Mouse (Mus musculus): ENCODE measurements at regions not wholly inside any gene's neighbourhood (a gene's known extent, or its start where the extent isn't known, plus 50 kb on each side); places are given as distances from the start of the nearest gene placed in this dataset.

- H3K4me3 ChIP-seq, result no peak overlapping the region
- no peak overlapping the region for H3ac ChIP-seq (ENCODE audit: control insufficient read depth, insufficient read length)
- TF ChIP-seq MYOG (IDR thresholded peaks at IDR 0.05; ENCODE audit: control insufficient read depth in 1 of 3, insufficient read depth in 1 of 3, insufficient read length in 2 of 3, low read depth in 2 of 3), result no peak
- no peak for TF ChIP-seq MYOD1 (IDR thresholded peaks at IDR 0.05; ENCODE audit: control insufficient read depth in 1 of 3, insufficient read length in 2 of 3, low read depth in 2 of 3)
- TF ChIP-seq SRF (IDR thresholded peaks at IDR 0.05; ENCODE audit: control insufficient read depth, insufficient read length, low read depth), result no peak
- no peak for TF ChIP-seq CEBPB (IDR thresholded peaks at IDR 0.05; ENCODE audit: insufficient read depth, poor library complexity, severe bottlenecking)
- TF ChIP-seq E2F4 (IDR thresholded peaks at IDR 0.05; ENCODE audit: insufficient read depth), result no peak
- no peak for TF ChIP-seq USF1 (IDR thresholded peaks at IDR 0.05; ENCODE audit: low read depth)
- TF ChIP-seq REST (IDR thresholded peaks at IDR 0.05; ENCODE audit: insufficient read depth, insufficient read length), result no peak
- TF ChIP-seq MAX (IDR thresholded peaks at IDR 0.05; ENCODE audit: low read depth), result no peak
- TF ChIP-seq POLR2A (IDR thresholded peaks at IDR 0.05; ENCODE audit: insufficient read length, low read depth), result no peak
- no peak for TF ChIP-seq POLR2AphosphoS2 (IDR thresholded peaks at IDR 0.05; ENCODE audit: insufficient read length, low read depth)
- TF ChIP-seq TCF3 (IDR thresholded peaks at IDR 0.05; ENCODE audit: insufficient read length, low read depth), result no peak
- TF ChIP-seq TCF12 (IDR thresholded peaks at IDR 0.05; ENCODE audit: insufficient read depth, poor library complexity, severe bottlenecking), result no peak
- no peaks in the 10 kb centered on the region for H3K79me2 ChIP-seq (ENCODE audit: control insufficient read depth, insufficient read depth)
- no peaks in the 10 kb centered on the region for H3K36me3 ChIP-seq (ENCODE audit: control insufficient read depth, insufficient read depth)
- no peaks in the 10 kb centered on the region for H3K27me3 ChIP-seq (ENCODE audit: control insufficient read depth, insufficient read depth, insufficient read length)
- H3K4me2 ChIP-seq (ENCODE audit: low read depth), result no peak overlapping the region
Observed at GRCm38 (mm10) chr7:68686396-68687139, 62.5 kb downstream of the Arrdc4 start.

GRCm38 (mm10) chr7:68682929-68683643 is 66.0 kb downstream of the Arrdc4 start:
- Histone ChIP-seq H3K36me3 (ENCODE audit: control insufficient read depth, insufficient read depth) (no peaks in the 10 kb centered on the region), H3K79me2 (ENCODE audit: control insufficient read depth, insufficient read depth) (no peaks in the 10 kb centered on the region), H3K4me2 (ENCODE audit: low read depth) (no peak overlapping the region), H3K27me3 (ENCODE audit: control insufficient read depth, insufficient read depth, insufficient read length) (no peaks in the 10 kb centered on the region), H3K4me3 (no peak overlapping the region), H3ac (ENCODE audit: control insufficient read depth, insufficient read length) (no peak overlapping the region)
- no peak for TF ChIP-seq MAX (IDR thresholded peaks at IDR 0.05; ENCODE audit: low read depth)
- no peak for TF ChIP-seq MYOD1 (IDR thresholded peaks at IDR 0.05; ENCODE audit: control insufficient read depth in 1 of 3, insufficient read length in 2 of 3, low read depth in 2 of 3)
- TF ChIP-seq CEBPB (IDR thresholded peaks at IDR 0.05; ENCODE audit: insufficient read depth, poor library complexity, severe bottlenecking), result no peak
- TF ChIP-seq SRF (IDR thresholded peaks at IDR 0.05; ENCODE audit: control insufficient read depth, insufficient read length, low read depth), result no peak
- no peak for TF ChIP-seq REST (IDR thresholded peaks at IDR 0.05; ENCODE audit: insufficient read depth, insufficient read length)
- TF ChIP-seq POLR2A (IDR thresholded peaks at IDR 0.05; ENCODE audit: insufficient read length, low read depth), result no peak
- TF ChIP-seq E2F4 (IDR thresholded peaks at IDR 0.05; ENCODE audit: insufficient read depth), result no peak
- no peak for TF ChIP-seq POLR2AphosphoS2 (IDR thresholded peaks at IDR 0.05; ENCODE audit: insufficient read length, low read depth)
- no peak for TF ChIP-seq TCF12 (IDR thresholded peaks at IDR 0.05; ENCODE audit: insufficient read depth, poor library complexity, severe bottlenecking)
- TF ChIP-seq TCF3 (IDR thresholded peaks at IDR 0.05; ENCODE audit: insufficient read length, low read depth), result no peak
- TF ChIP-seq USF1 (IDR thresholded peaks at IDR 0.05; ENCODE audit: low read depth), result no peak

DNA sequence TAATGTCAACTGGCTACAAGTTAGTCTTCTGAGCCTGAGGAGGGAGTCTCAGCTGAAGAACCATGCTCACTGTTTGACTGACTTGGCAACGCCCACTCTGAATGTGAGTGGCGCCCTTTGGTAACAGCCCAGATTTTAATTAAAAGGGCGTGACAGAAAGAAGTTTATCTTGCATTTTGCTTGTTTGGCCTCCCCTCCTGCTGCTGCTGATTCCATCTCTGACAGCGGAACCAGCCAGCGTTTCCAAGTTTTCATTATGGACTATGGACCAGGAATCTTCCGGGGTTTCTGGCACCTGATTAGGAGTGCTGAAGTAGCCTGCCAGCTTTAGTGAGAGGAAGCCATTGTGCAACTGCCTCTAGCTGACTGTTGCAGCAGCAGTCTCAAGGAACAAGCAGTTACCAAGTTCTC is 66.7 kb downstream of the Arrdc4 start:
- Histone ChIP-seq H3K27me3 (ENCODE audit: control insufficient read depth, insufficient read depth, insufficient read length) (no peaks in the 10 kb centered on the region), H3K4me3 (no peak overlapping the region), H3ac (ENCODE audit: control insufficient read depth, insufficient read length) (no peak overlapping the region), H3K79me2 (ENCODE audit: control insufficient read depth, insufficient read depth) (no peaks in the 10 kb centered on the region), H3K36me3 (ENCODE audit: control insufficient read depth, insufficient read depth) (no peaks in the 10 kb centered on the region), H3K4me2 (ENCODE audit: low read depth) (no peak overlapping the region)
- TF ChIP-seq CEBPB (IDR thresholded peaks at IDR 0.05; ENCODE audit: insufficient read depth, poor library complexity, severe bottlenecking) (no peak), TCF3 (IDR thresholded peaks at IDR 0.05; ENCODE audit: insufficient read length, low read depth) (no peak), REST (IDR thresholded peaks at IDR 0.05; ENCODE audit: insufficient read depth, insufficient read length) (no peak)

- TF ChIP-seq CEBPB (IDR thresholded peaks at IDR 0.05; ENCODE audit: insufficient read depth, poor library complexity, severe bottlenecking), result no peak
- no peak for TF ChIP-seq MYOG (IDR thresholded peaks at IDR 0.05; ENCODE audit: control insufficient read depth in 1 of 3, insufficient read depth in 1 of 3, insufficient read length in 2 of 3, low read depth in 2 of 3)
- no peak for TF ChIP-seq SRF (IDR thresholded peaks at IDR 0.05; ENCODE audit: control insufficient read depth, insufficient read length, low read depth)
- TF ChIP-seq POLR2A (IDR thresholded peaks at IDR 0.05; ENCODE audit: insufficient read length, low read depth), result no peak
- no peak for TF ChIP-seq TCF3 (IDR thresholded peaks at IDR 0.05; ENCODE audit: insufficient read length, low read depth)
- no peak for TF ChIP-seq USF1 (IDR thresholded peaks at IDR 0.05; ENCODE audit: low read depth)
- TF ChIP-seq MYOD1 (IDR thresholded peaks at IDR 0.05; ENCODE audit: control insufficient read depth in 1 of 3, insufficient read length in 2 of 3, low read depth in 2 of 3), result no peak
- no peak for TF ChIP-seq E2F4 (IDR thresholded peaks at IDR 0.05; ENCODE audit: insufficient read depth)
- TF ChIP-seq TCF12 (IDR thresholded peaks at IDR 0.05; ENCODE audit: insufficient read depth, poor library complexity, severe bottlenecking), result no peak
- TF ChIP-seq POLR2AphosphoS2 (IDR thresholded peaks at IDR 0.05; ENCODE audit: insufficient read length, low read depth), result no peak
- TF ChIP-seq REST (IDR thresholded peaks at IDR 0.05; ENCODE audit: insufficient read depth, insufficient read length), result no peak
- TF ChIP-seq MAX (IDR thresholded peaks at IDR 0.05; ENCODE audit: low read depth), result no peak
- H3K27me3 ChIP-seq (ENCODE audit: control insufficient read depth, insufficient read depth, insufficient read length), result no peaks in the 10 kb centered on the region
- no peaks in the 10 kb centered on the region for H3K79me2 ChIP-seq (ENCODE audit: control insufficient read depth, insufficient read depth)
- no peak overlapping the region for H3ac ChIP-seq (ENCODE audit: control insufficient read depth, insufficient read length)
- no peak overlapping the region for H3K4me3 ChIP-seq
- H3K4me2 ChIP-seq (ENCODE audit: low read depth), result no peak overlapping the region
- H3K36me3 ChIP-seq (ENCODE audit: control insufficient read depth, insufficient read depth), result no peaks in the 10 kb centered on the region
Observed at GRCm38 (mm10) chr7:68679770-68680169, 69.3 kb downstream of the Arrdc4 start.

All from myocyte (in vitro differentiated cells).